In genomic region chr1:38358797-38359349, GRCm38 (mm10) we compare ENCODE assay signal across 9 mouse cellular contexts.
DNase-seq lines count a peak whose midpoint lies in the region; ATAC-seq and TF ChIP-seq lines count a peak whose summit lies in the region.
"Had no signal": no experiment of that assay in that cellular context is flagged by ENCODE, and none has a peak within 500 bp of the region (broad histone marks: within the 10 kb centered on the region; RNA-seq: fewer than 3 reads in every experiment).

No protein-coding gene starts in this region.

- H3K36me3 ChIP-seq in heart, embryonic 12.5 days, result no peaks in the 10 kb centered on the region
- no peaks in the 10 kb centered on the region for H3K36me3 ChIP-seq in forebrain, postnatal 0 days (ENCODE audit: insufficient read depth)
- no peaks in the 10 kb centered on the region for H3K36me3 ChIP-seq in thymus, adult 2 months (ENCODE audit: control insufficient read depth, insufficient read depth, low read length)

- H3K27ac ChIP-seq in heart, embryonic 12.5 days (ENCODE audit: poor library complexity, severe bottlenecking), result no peak overlapping the region; the same call in 1 of the 2 replicates
- 0 out of 2 replicates have a peak overlapping the region, but pooled peaks have one; percentile 29 for H3K27ac ChIP-seq in forebrain, postnatal 0 days (ENCODE audit: low read depth, low read length)
- no peak overlapping the region for H3K27ac ChIP-seq in thymus, adult 2 months (ENCODE audit: control insufficient read depth, insufficient read depth, low read length)

- H3K27me3 ChIP-seq in heart, embryonic 12.5 days (replicated peaks), result no peaks in the 10 kb centered on the region
- no peaks in the 10 kb centered on the region for H3K27me3 ChIP-seq in forebrain, postnatal 0 days (ENCODE audit: insufficient read depth, low read length)
- H3K27me3 ChIP-seq in thymus, adult 2 months (ENCODE audit: control insufficient read depth, insufficient read depth, low read length), result no peaks in the 10 kb centered on the region

- H3K9me3 ChIP-seq in heart, embryonic 12.5 days (replicated peaks), result no peaks in the 10 kb centered on the region; the same call in 1 of the 2 replicates
- H3K9me3 ChIP-seq in forebrain, postnatal 0 days (ENCODE audit: low read length), result no peaks in the 10 kb centered on the region

- H3K4me3 ChIP-seq in heart, embryonic 12.5 days, result no peak overlapping the region
- no peak overlapping the region for H3K4me3 ChIP-seq in forebrain, postnatal 0 days (ENCODE audit: low read depth, low read length)
- H3K4me3 ChIP-seq in thymus, adult 2 months (ENCODE audit: control insufficient read depth, insufficient read depth, low read length), result no peak overlapping the region
- H3K4me3 ChIP-seq: erythroblast, embryonic 14.5 days had no signal

- no peak for TF ChIP-seq CTCF in forebrain, postnatal 0 days (IDR thresholded peaks at IDR 0.05; ENCODE audit: low read depth)
- no peak for TF ChIP-seq CTCF in thymus, adult 2 months (IDR thresholded peaks at IDR 0.05; ENCODE audit: borderline replicate concordance, control insufficient read depth, extremely low read depth, insufficient read depth, low read length, poor library complexity)

- peak; percentile 95 for DNase-seq in heart, adult 11 months
- peak; percentile 13 for DNase-seq in CD4-positive helper T cell, adult 2 months (ENCODE audit: low read depth, low spot score)
- DNase-seq in forebrain, postnatal 0 days, result peak; percentile 56
- peak; percentile 83 for DNase-seq in layer of hippocampus, adult 9-11 months
- peak; percentile 44 for DNase-seq in skeletal muscle tissue, adult 2 months (ENCODE audit: low read depth, low spot score)
- no peak for DNase-seq in thymus, adult 2 months

- no peak for TF ChIP-seq POLR2A in thymus, adult 2 months (IDR thresholded peaks at IDR 0.05; ENCODE audit: control insufficient read depth, extremely low read depth, insufficient read depth, low read length, poor library complexity)

- WGBS in heart, embryonic 12.5 days, result 86% methylated on average over 26 of the region's 26 CpGs
- 69% methylated on average over 26 of the region's 26 CpGs for WGBS in forebrain, postnatal 0 days
- WGBS in thymus, adult 2 months, result 85% methylated on average over 26 of the region's 26 CpGs

- H3K9ac ChIP-seq in heart, embryonic 12.5 days, result no peak overlapping the region
- no peak overlapping the region for H3K9ac ChIP-seq in forebrain, postnatal 0 days

- ATAC-seq in heart, embryonic 12.5 days (ENCODE audit: insufficient number of reproducible peaks, low FRiP score), result no peak
- peak; percentile 81 for ATAC-seq in forebrain, postnatal 0 days
- ATAC-seq in inflammation-experienced regulatory T-cells, adult 6 months, result no peak

- no peak overlapping the region for H3K4me2 ChIP-seq in heart, embryonic 12.5 days
- H3K4me2 ChIP-seq in forebrain, postnatal 0 days (ENCODE audit: low read depth), result no peak overlapping the region

- H3K4me1 ChIP-seq in heart, embryonic 12.5 days (replicated peaks), result peaks cover 5% of the 10 kb centered on the region; the same call in 1 of the 2 replicates
- no peaks in the 10 kb centered on the region; the same call in 1 of the 2 replicates for H3K4me1 ChIP-seq in forebrain, postnatal 0 days (ENCODE audit: insufficient read depth)
- H3K4me1 ChIP-seq in thymus, adult 2 months (replicated peaks; ENCODE audit: control insufficient read depth, insufficient read depth, low read length), result peaks cover 6% of the 10 kb centered on the region; the same call in 1 of the 2 replicates
